Mouse (Mus musculus): ENCODE measurements around the gene Tmem176b.

The Tmem176b gene

DNA sequence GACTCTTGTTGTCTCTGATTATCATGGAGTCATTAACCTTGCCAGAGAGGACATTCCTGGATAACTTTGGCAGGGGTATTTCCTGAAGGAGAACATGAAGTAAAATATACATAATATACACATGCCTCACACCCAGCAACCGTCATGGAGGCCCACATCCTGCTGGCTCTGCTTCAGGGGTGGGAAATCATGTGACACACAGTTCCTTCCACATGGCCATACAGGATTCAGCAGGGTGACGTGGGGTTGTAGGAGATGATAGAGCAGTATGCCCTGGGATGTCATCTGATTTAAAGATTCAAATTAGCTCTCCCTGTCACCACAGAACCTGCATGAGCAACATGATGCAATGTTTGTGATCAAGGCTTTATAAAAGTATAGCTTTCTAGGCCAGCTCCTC, 53.4 kb downstream of the Tmem176b start:
- peak; percentile 34 for DNase-seq (ENCODE audit: low read depth, low spot score)

DNA sequence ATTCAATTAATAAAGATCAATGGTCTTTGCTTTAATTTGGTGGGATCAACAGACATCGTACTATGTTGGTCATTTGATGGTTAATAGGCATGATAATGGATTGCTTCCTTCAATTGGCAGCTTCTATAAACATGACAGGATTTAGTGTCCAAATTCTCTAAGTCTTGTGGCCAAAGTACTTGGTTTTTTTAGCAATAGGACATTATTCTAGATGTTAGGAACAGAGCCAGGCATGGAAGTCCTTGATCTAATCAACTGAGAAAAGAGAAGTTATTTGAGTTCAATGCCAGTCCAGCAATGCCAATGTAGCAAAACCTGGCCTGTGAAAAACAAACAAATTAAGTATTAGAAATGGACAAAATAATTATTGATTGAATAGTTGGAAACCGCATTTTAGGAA, 55.7 kb downstream of the Tmem176b start:
- no peak for DNase-seq (ENCODE audit: low read depth, low spot score)

DNA sequence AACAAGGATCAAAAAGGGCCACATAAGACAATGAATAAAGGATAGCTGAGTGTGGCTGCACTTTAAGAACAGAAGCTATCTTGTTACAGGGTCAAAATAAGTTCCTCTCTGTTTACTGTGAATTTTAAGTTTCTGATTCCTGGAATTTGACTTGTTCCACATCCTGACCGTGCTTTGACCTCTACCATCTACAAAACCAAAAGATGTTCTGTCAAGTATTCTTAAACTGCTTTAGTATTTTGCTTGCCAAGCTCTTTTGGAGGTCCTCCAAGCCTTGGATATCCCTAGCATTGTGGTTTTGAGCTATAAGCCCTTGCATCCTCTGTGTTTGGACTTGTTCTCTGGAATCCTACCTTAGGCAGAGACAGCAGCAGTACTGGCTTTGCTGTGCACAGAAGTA, 56.1 kb downstream of the Tmem176b start:
- no peak for DNase-seq (ENCODE audit: low read depth, low spot score)

DNA sequence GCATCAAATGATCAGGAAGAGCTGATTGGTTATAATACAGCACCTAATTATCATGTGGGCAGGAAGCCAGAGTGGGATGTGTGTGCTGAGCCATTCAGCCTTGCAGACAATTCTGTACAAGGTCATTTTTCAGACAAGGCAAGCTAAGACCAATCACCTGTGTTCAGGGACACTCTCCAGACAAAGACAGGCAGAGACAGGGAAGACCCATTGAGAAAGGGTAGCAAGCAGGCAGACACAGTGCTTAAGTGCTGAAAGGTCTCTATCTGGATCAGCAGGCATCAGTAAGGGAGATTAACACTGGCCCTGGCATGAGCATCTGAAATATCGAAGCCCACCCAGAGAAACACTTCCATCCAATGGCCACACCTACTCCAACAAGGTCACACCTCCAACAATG, 56.9 kb downstream of the Tmem176b start:
- DNase-seq (ENCODE audit: low read depth, low spot score) = no peak

All from CD4-positive, CD25-positive, alpha-beta regulatory T cell, adult 2 months (primary cell).